Mouse (Mus musculus) v-Abl transformed pro-B cells (cell line): Measurements from ENCODE around the gene Atp2a2.

Source experiments
- in situ Hi-C, 2 experiments: fragments of 400-800 bp; cut with MboI; formaldehyde crosslinking; loops; one replicate each; pipeline ENCODE4 v1.15.1; 2025; ENCODE audit not compliant: unreplicated experiment in 2 of 2

The Atp2a2 gene

DNA sequence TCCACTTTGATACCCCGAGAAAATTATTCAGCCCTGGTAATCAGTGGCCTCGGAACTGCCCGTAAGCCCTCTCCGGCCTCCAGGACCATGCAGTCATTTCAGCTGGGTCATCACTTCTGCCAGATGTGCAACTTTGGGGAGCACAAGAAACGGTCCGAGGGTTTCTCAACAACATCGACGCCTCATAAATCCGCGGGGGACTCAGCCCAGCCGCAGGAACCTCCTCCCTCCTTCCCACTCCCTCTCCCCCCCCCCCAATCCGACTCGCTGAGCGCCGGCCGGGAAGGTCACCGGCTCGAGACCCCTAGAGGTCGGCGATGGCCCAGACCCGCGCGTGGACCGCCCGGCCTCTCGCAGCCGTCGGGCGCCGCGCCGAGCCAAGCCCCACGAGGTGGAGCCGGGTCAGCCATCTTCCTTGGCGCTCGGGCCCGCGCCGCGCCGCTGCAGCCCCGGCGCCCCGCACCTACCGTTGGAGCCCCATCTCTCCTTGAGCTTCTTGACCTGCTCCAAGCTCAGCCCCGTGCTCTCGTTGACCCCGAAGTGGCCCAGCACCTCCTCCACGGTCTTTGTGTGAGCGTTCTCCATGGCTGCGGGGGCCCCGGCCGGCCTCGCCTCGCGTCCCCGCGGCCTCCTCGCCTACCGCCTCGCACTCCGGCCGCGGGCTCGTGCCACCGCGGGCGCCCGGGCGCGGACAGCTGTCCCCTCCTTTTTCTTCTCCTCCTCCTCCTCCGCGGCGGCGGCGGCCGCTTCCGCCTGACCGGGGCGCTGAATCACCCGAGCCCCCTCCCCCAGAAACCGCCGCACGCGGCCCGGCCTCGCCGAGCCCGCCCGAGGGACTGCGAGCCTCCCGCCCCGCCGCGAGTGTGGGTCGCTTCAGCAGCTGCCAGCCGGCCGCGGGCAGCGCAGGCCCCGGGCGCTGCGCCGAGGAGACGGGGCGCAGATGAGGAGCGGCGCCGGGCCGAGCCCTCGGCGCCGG, 636 bp downstream of the Atp2a2 start:
- in situ Hi-C loops: no loop called here

DNA sequence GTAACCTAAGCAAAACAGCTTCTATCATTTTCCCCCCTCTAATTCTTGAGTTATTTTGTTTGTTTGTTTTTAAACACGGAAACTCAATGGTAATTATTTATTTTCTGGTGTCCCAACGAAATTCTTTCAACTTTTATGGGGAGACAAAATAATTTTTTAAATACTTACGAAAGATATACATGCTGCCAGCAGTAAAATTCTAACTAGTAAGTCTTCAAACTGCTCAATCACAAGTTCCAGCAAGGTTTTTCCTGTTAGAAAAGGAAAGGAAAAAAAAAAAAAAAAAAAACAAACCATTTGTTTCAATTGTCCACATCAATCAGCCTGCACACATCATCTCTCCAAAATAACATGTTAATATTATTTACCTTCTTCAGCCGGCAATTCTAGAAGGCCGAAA, 1.5 kb downstream of the Atp2a2 start:
- in situ Hi-C loops: no loop called here

DNA sequence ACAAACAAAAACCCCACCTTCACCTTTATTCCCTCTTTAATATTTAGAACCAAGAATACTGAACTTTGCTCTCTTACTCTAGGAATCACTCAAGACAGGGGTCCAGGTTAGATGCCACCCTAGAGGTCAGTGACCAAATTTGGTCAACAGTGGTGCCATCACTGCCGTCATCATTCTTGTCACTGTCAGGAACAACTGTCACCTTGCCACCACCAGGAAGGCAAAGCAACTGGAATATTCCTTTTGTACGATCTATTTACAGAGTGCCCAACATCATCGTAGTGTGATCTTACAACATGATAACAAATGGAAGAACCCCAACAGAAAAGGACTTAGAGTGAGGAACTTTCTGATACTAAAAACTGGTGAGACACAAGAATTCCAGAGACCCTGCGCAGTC, 1.9 kb downstream of the Atp2a2 start:
- in situ Hi-C loops: no loop called here

DNA sequence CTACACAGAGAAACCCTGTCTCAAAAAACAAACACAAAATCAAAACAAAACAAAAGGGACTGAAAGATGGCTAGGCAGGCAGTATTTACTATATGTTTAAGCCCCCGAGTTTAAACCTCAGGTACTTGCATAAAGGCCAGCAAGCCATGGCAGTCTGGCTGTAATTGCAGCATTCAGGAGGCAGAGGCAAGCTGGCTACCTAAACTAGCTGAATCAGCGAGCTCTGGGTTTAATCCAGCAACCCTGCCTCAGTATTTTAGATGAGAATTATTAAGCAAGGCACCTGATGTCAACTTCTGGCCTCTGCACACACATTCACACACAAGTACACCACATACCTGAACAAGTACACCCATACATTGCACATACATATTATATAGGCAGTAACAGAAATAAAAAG, 4.0 kb downstream of the Atp2a2 start:
- in situ Hi-C loops: loop anchor here in 1 of 2 experiments (25.0 kb wide), 1 partner anchor 1239 kb away; the partner anchor contains the start of genes Kntc1 and Rsrc2

DNA sequence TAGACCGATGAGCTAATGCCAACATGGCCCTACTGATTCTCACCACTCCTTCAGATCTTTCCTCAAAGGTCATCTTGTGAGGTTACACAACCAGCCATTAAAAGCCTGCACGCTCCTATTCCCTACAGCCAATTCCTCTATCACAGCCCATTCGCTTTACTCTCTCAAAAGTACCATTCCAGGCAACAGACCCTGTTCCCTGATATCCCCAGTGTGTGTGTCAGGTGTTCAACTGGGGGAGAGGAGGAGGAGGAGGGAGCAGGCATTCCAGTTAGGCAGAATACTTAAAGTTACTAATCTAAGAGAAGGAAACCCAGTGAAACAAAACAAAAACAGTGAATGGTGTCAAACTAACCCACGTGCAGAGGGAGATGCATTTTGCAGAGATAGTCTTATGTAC, 5.0 kb downstream of the Atp2a2 start:
- in situ Hi-C loops: loop anchor here in 1 of 2 experiments (25.0 kb wide), 1 partner anchor 1240 kb away; the partner anchor contains the start of genes Kntc1 and Rsrc2

DNA sequence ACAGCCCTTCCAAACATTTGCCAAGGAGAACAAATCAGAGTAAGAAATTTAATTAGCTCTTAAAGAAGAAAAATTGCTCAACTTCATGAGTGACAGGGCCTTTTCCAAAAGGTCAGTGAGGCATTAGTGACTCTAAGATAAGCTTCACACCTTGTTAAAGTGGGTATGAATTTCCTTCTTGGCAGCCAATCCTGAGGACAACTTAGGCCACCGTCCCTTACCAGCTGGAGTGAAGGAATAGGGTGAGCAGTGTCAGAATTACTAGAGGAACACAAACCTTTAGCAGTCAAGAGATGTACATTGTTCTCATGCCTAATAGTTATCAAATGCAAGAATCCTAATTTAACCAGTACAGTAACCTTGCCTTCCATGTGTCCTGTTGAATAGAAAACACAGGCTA, 7.6 kb downstream of the Atp2a2 start:
- in situ Hi-C loops: loop anchor here in 1 of 2 experiments (25.0 kb wide), 1 partner anchor 1243 kb away; the partner anchor contains the start of genes Kntc1 and Rsrc2

DNA sequence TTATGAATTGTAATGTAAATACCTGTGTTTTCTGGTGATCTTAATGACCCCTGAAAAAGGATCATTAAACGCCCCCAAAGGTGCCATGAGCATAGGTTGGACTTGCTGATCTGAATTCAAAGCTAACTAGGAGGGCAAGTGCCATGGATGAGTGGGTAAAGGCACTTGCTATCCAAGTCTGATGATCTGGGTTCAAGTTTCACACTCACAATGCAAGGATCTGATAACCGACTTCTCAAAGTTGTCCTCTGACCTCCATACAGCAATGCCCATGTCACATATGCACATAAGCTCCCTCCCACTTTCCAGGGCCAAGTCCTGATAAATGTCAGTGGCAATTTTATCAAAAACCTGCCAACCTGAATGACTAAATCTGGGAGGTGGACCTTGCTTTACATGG, 9.0 kb downstream of the Atp2a2 start:
- in situ Hi-C loops: loop anchor here in 1 of 2 experiments (25.0 kb wide), 1 partner anchor 1244 kb away; the partner anchor contains the start of genes Kntc1 and Rsrc2

DNA sequence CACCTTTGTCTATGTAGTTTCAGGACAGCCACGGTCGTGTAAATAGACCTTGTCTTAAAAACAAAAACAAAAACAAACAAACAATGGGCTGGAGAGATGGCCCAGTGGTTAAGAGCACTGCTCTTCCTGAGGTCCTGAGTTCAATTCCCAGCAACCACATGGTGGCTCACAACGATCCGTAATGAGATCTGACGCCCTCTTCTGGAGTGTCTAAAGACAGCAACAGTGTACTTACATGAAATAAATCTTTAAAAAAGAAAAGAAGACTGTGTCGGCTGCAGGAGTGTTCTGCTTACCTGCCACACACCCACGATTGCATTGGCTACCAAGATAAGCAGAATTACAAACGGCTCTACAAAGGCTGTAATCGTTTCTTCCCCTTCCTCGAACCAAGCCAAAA, 10.6 kb downstream of the Atp2a2 start:
- in situ Hi-C loops: loop anchor here in 1 of 2 experiments (25.0 kb wide), 1 partner anchor 1246 kb away; the partner anchor contains the start of genes Kntc1 and Rsrc2

DNA sequence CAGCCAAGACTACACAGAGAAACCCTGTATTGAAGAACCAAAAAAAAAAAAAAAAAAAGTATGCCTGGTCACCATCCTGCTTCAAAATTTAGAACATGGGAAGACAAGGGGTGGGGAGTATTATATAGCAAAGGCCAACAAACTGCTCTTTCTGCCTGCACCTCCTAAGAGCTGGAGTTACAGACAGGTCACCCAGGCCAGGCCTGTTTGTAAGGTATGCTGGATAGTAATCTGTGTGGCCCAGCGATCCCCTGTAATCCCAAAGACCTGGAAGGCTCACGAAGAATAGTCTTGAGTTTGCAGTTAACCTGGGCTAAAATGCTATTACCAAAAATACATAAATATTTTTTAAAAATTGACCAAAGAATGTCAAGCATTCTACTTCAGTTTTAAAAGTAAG, 11.9 kb downstream of the Atp2a2 start:
- in situ Hi-C loops: loop anchor here in 1 of 2 experiments (25.0 kb wide), 1 partner anchor 1247 kb away; the partner anchor contains the start of genes Kntc1 and Rsrc2

DNA sequence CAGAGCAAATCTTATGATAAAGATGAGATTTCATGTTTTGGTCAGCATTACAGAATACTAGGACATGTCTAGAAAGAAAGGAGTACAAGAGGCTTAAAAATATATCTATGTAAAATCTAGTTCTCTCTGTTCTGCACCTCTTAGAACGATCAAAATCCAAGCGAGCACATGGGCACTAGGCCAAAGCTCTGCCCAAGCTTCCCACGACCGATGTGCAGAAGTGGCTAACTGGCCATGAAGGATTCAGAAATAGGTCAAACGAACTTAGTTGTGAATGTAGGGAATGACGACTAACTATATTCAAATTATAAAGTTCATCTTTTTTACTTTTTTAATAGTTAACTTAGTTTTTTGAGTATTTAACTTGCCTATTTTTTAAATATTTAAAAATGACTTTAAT, 14.2 kb downstream of the Atp2a2 start:
- in situ Hi-C loops: loop anchor here (10.0 to 25.0 kb wide), 2 partner anchors 237 to 1249 kb away; partner anchors contain the start of genes Kntc1 (in 1 of the 2) and Rsrc2 (in 1 of the 2)

DNA sequence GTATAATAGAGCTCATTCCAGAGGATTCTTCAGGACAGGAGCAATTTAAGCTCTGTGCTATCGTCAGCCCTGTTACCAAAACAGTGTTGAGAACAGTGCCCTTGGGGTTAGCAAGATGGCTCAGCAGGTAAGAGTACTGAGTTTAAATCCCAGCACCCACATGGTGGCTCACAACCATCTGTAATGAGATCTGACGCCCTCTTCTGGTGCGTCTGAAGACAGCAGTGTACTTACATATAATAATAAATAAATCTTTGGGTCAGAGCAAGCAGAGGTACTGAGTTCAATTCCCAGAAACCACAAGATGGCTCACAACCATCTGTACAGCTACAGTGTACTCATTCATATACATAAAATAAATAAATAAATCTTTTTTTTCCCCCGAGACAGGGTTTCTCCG, 15.8 kb downstream of the Atp2a2 start:
- in situ Hi-C loops: loop anchor here (10.0 to 25.0 kb wide), 2 partner anchors 239 to 1251 kb away; partner anchors contain the start of genes Kntc1 (in 1 of the 2) and Rsrc2 (in 1 of the 2)

DNA sequence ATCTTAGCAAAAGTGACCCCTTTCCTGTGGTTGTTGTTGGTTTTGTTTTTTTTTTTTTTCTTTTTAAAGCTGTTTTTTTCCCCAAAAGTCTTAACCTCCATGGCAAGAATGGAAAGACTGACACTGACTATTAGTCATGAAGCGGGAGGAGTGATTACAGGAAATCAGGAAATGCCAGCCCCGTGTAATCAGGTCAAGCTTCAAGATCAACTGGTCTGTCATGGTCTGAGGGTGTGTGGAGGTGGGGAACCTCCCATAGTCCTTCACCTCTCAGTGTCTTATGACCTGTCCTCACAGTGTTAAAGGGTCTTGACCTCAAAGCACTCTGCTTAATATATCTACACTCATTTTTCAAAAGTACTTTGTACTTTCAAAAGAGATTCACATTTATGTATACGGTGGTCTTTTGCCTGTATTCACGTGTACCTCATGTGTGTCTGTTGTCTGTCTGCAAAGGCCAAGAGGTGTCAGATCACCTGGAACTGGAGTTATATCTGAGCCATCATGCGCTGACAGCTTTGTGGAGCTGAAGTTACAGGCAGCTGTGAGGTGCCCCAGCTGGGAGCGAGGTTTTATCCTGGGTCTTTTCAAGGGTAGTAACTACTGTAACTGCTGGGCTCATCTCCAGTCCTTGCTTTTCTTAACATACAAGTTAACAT, 19.2 kb downstream of the Atp2a2 start:
- in situ Hi-C loops: loop anchor here (10.0 to 25.0 kb wide), 2 partner anchors 242 to 1254 kb away; partner anchors contain the start of genes Kntc1 (in 1 of the 2) and Rsrc2 (in 1 of the 2)

DNA sequence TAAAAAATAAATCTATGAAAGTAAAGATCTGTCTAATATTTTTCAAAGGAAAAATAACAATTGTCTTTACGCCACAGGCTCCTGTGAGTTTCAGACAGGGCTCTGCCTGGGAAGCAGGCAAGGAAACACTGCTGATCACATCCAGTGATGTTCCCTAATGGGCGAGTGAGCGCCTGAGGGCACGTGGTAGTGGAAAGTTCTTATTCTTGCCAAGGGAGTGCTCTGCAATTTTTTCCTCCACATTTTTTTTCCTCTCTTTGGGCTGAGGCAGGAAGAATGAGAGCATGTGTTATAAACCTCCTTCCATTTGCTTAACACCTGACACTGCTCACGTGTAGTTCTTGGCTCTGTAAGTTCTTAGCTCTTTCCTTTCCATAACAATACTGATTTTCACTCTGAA, 20.2 kb downstream of the Atp2a2 start:
- in situ Hi-C loops: loop anchor here (10.0 to 25.0 kb wide), 2 partner anchors 243 to 1255 kb away; partner anchors contain the start of genes Kntc1 (in 1 of the 2) and Rsrc2 (in 1 of the 2)

DNA sequence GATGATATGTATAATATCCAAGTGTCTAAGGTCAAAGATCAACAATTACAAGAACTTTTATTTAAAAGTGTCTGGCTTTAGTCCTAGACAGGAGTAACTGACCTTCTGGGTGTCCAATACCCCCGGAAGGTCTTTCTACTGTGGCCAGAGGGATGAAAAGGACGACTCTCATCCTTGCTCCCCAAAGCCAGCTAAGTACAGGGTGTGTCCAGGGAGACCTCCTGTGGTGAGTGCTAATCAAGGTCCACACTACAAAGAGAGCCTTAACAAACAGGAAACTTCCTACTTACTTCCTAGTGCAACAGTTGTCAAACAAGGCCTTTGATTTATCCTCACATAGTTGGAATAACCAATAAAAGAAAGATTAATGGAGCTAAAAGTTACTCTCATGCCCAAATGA, 22.9 kb downstream of the Atp2a2 start:
- in situ Hi-C loops: loop anchor here (10.0 to 25.0 kb wide), 3 partner anchors 146 to 1258 kb away; partner anchors contain the start of genes Kntc1 (in 1 of the 2) and Rsrc2 (in 1 of the 2)

DNA sequence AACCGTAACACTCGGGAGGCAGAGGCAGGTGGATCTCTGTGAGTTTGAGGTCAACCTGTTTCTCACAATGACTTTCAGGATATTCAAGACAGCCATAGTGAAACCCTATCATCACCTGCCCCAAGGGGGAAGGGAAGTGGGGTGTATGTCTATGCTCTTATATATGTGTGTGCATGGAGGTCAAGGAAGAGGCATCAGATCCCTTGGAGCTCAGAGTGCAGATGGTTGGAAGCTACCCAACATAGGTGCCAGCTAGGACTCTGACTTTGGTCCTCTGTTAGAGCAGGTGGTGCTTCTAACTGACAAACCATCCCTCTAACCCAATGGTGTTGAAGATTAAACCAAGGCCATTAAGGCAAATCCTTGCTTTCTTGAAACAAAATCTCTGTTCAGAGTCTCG, 24.5 kb downstream of the Atp2a2 start:
- in situ Hi-C loops: loop anchor here (10.0 to 25.0 kb wide), 3 partner anchors 147 to 1260 kb away; partner anchors contain the start of genes Kntc1 (in 1 of the 2) and Rsrc2 (in 1 of the 2)

DNA sequence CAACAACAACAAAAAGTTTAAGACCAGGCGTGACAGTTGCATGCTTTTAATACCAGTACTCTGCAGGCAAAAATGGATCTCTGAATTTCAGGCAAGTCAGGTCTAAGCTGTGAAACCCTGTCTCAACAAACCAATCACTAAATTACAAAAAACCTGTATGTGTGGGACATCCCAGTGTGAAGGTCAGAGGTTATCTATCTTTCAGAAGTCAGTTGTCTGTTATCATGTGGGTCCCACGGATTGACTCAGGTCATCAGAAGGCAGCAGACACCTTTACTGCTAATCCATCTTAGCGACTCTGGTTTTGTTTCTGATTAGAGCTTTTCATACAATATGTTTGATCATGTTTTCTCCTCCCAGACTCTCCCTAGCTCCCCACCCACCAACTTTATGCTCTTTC, 25.9 kb downstream of the Atp2a2 start:
- in situ Hi-C loops: loop anchor here (10.0 to 25.0 kb wide), 3 partner anchors 149 to 1261 kb away; partner anchors contain the start of genes Kntc1 (in 1 of the 2) and Rsrc2 (in 1 of the 2)

DNA sequence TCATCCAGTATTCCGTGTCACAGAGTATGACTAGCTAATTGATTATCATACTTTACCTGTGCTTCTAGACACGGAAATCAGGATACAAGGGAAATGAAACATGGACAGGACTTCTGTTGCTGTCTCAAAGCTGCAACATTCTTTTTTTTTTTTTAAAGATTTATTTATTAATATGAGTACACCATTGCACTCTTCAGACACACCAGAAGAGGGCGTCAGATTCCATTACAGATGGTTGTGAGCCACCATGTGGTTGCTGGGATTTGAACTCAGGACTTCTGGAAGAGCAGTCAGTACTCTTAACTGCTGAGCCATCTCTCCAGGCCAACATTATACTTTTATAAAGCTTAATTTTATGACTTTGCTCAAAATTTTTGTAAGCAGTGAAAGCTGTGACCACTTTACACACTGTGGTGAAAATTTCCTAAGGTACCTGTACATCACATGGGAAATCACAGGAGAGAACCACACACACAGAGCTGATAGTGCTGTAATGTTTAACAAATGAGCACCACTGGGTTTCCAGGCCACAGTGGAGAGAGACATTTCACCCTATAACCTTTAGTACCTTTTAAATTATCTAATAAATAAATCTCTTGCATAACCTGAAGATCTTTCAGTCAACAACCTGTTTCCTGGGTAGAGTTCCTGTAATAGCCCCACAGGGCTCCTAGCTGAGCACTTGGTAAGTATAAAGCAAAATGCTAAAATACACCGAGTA, 27.2 kb downstream of the Atp2a2 start:
- in situ Hi-C loops: loop anchor here (10.0 to 25.0 kb wide), 5 partner anchors 150 to 1912 kb away; partner anchors contain the start of genes Kntc1 (in 1 of the 2) and Rsrc2 (in 1 of the 2)

DNA sequence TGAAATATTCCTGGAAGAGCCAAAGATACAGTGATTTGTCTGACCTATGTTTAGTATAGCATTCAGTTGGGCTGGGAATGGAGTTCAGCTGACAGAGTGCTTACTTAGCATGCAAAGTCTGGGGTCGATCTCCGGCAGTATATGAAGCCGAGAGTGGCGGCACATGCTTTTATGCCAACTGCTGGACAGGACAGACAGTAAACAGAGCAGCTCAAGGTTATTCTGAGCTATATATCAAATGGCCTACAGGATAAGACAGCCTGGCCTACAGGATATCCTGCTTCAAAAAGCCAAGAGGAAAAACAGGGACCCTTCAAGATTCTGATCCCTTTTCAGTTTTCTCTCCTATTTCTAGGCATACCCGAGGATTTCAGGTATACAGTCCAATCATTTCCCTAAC, 30.4 kb downstream of the Atp2a2 start:
- in situ Hi-C loops: loop anchor here (10.0 to 25.0 kb wide), 4 partner anchors 153 to 1916 kb away; no protein-coding TSS in a partner anchor

DNA sequence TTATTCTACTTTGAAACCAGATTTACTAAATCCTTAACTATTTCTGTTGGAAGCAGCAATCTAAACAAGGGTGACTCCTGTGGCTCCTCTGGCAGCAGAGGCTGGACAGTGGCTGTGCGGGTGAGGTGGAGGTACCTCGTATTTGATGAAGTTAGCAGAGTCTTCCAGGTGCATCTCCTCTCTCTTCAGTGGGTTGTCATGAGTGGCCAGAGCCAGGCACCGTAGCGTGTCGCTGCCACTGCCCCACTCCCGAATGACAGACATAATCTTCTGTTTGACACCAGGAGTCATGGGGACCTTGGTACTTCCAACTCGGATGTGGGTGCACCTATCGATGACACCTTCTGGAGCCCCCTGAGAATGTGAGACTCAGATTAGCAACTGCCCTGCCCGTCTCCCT, 40.6 kb downstream of the Atp2a2 start:
- in situ Hi-C loops: loop anchor here in 1 of 2 experiments (25.0 kb wide), 2 partner anchors 1149 to 1926 kb away; no protein-coding TSS in a partner anchor
